Mouse (Mus musculus) intestine, embryonic 16.5 days (tissue): ENCODE data around the gene Dgkd. TPM values are rescaled to one million over a fixed set of nuclear protein-coding genes. Genes with fewer than 3 reads are reported as not detected.

ENCODE experiments used
- ATAC-seq: fragments of 200-750 bp; cut with Nextera tagmentation; 2 replicates; pipeline ENCODE4 v1.8.0; 2017; ENCODE audit warnings: moderate TSS enrichment, moderate library complexity
- H3K27ac ChIP-seq: fragments of 300-500 bp; sonication (generic); 2 replicates; pipeline ENCODE4 v1.5.1; 2014; ENCODE audit warnings: mild to moderate bottlenecking, low read length
- H3K27me3 ChIP-seq: fragments of 300-500 bp; sonication (generic); replicated peaks from 2 replicates; pipeline ENCODE4 v1.6.1; 2014; ENCODE audit warnings: low read length, control low read depth, mixed read lengths; ENCODE audit not compliant: control insufficient read depth, insufficient read depth
- H3K36me3 ChIP-seq: fragments of 300-500 bp; sonication (generic); 2 replicates; pipeline ENCODE4 v1.6.1; 2014; ENCODE audit warnings: low read length, control low read depth; ENCODE audit not compliant: control insufficient read depth, insufficient read depth
- H3K4me1 ChIP-seq: fragments of 300-500 bp; sonication (generic); 2 replicates; pipeline ENCODE4 v1.6.1; 2014; ENCODE audit warnings: low read length, control low read depth, mixed read lengths; ENCODE audit not compliant: control insufficient read depth, insufficient read depth
- H3K4me2 ChIP-seq: fragments of 300-500 bp; sonication (generic); 2 replicates; pipeline ENCODE4 v1.6.1; 2014; ENCODE audit warnings: low read depth, low read length, control low read depth
- H3K4me3 ChIP-seq: fragments of 300-500 bp; sonication (generic); 2 replicates; pipeline ENCODE4 v1.5.1; 2014; ENCODE audit warnings: mild to moderate bottlenecking, low read length
- H3K9ac ChIP-seq: fragments of 300-500 bp; sonication (generic); 2 replicates; pipeline ENCODE4 v1.6.1; 2014; ENCODE audit warnings: low read depth, low read length
- H3K9me3 ChIP-seq: fragments of 300-500 bp; sonication (generic); 2 replicates; pipeline ENCODE4 v1.6.1; 2016; ENCODE audit warnings: low read length, control low read depth; ENCODE audit not compliant: control insufficient read depth
- WGBS: fragments of 180-500 bp; shearing (Covaris S2); extraction: QIAGEN DNeasy Blood & Tissue Kit; methylation state at CpG from one replicate; pipeline ENCODE4 v1.1.7; 2014; 5-methylcytosine and 5-hydroxymethylcytosine counted together
- polyA plus RNA-seq: library from polyadenylated mRNA; unstranded; fragments of >200 nt; fragmentation: Nextera tagmentation; extraction: Ambion mirVana; gene quantifications from 2 replicates; pipeline ENCODE4 v1.2.1, GENCODE M21; 2015

The Dgkd gene
- polyA plus RNA-seq, 1 experiment from 2014 or later, result 24.0 TPM

DNA sequence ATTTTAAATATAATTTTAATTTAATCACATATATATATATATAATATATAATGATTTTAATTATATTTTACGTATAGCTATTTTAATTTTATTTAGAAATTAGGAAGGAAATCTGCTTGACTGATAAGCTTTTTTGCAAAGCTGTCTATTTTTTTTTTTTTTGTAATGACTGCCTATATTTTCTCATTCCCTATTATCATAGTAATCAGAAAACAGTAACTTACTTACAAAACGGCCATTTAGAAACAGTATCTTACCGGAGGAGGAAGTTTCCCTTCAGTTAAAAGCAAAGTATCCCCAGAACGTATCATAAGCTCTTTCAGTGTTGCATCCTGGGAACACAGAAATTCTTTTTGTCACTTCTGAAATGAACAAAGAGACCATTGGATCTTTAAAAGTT is 106.4 kb downstream of the Dgkd start:
- Histone ChIP-seq H3K4me2 (no peak overlapping the region), H3K4me1 (no peaks in the 10 kb centered on the region), H3K36me3 (peaks cover 22% of the 10 kb centered on the region), H3K9me3 (no peaks in the 10 kb centered on the region), H3K9ac (no peak overlapping the region), H3K27ac (no peak overlapping the region), H3K27me3 (no peaks in the 10 kb centered on the region), H3K4me3 (no peak overlapping the region)
- 87% methylated on average over 4 of the region's 4 CpGs for WGBS
- no peak for ATAC-seq

DNA sequence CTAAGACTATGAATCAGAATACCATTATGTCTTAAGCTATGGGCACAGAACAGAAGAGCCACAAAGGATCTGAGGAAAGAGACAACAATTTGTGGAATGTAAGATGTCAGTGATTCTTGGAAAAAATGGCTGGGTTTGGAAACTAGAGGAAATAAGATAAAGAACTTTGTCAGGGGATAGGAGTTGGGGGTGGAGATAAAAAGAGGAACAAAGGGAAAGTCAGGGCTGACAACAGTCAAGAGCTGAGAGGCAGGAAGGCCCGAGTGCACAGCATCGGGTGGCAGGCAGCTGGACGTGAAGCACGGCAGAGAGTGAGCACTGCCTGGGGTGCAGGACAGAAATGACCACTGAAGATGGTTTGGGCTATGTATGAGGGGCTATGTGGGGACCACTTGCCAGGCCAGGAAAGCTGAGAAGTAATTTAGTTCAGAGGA is 106.9 kb downstream of the Dgkd start:
- no peak overlapping the region for H3K9ac ChIP-seq
- WGBS, result 52% methylated on average over 4 of the region's 4 CpGs
- H3K4me3 ChIP-seq, result no peak overlapping the region

DNA sequence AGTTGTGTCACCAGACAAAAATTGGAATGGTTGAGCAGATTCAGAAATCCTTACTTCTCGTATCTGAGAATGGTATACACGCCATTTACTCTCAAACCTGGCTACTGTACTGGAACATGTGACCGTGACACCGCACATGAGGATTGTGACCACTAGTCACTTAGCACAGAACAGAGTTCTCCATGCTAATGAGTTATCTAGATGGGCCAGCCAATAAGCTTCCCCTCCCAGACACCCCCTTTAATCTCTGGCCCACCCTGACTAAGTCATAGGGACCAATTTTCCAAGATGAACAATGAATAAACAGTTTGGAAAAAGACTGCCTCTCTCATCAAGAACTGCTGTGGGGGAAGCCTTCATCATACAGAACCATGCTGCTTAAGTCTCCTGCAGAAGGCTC is 107.7 kb downstream of the Dgkd start:
- 92% methylated on average over 4 of the region's 4 CpGs for WGBS
- no peaks in the 10 kb centered on the region for H3K27me3 ChIP-seq
- H3K4me3 ChIP-seq, result no peak overlapping the region
- no peaks in the 10 kb centered on the region for H3K4me1 ChIP-seq
- no peak for ATAC-seq
- H3K9me3 ChIP-seq, result no peaks in the 10 kb centered on the region
- H3K4me2 ChIP-seq, result no peak overlapping the region
- H3K9ac ChIP-seq, result no peak overlapping the region
- H3K36me3 ChIP-seq, result peaks cover 22% of the 10 kb centered on the region
- no peak overlapping the region for H3K27ac ChIP-seq

More for the DNA sequence above, 106.9 kb downstream of the Dgkd start:
- H3K36me3 ChIP-seq, result peaks cover 24% of the 10 kb centered on the region
- no peaks in the 10 kb centered on the region for H3K27me3 ChIP-seq
- H3K9me3 ChIP-seq, result no peaks in the 10 kb centered on the region
- no peak overlapping the region for H3K4me2 ChIP-seq
- H3K4me1 ChIP-seq, result no peaks in the 10 kb centered on the region
- no peak for ATAC-seq
- no peak overlapping the region for H3K27ac ChIP-seq

DNA sequence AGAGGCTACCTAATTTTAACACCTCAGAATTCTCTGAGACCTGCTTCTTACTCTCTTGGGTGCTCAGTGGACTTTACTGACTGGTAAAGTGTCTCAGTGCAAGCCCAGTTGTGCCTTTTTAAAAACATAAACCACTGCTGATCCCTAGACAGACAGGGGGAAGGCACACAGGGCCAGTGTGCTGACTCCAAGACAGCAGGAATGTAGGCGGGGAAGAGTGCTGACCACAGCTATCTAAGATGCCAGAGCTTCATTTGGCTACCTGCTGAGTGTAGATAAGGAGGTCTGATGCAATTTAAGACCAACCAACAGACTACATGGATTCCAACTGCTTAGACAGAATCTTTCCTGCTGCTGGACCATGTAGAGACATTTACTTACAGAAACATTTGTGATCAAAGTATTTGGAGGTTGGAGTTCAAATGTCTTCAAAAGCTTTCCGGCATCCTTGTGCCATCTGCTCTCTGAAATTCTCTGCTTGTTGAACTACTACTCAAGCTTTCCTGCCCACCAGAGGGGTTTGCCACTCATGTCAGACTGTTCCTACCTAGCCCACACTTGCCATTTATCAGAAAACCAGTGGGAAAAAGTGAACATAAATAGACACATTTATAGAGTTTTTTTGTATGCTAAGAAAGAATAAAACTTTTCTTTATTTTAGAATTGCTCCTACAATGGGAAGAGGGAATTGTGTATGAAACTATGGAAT is 108.5 kb downstream of the Dgkd start:
- Histone ChIP-seq H3K27ac (no peak overlapping the region), H3K4me2 (no peak overlapping the region), H3K9ac (no peak overlapping the region), H3K4me3 (no peak overlapping the region), H3K9me3 (no peaks in the 10 kb centered on the region), H3K36me3 (peaks cover 16% of the 10 kb centered on the region), H3K27me3 (no peaks in the 10 kb centered on the region), H3K4me1 (no peaks in the 10 kb centered on the region)
- 71% methylated on average over 2 of the region's 2 CpGs for WGBS
- peak; percentile 88 for ATAC-seq

DNA sequence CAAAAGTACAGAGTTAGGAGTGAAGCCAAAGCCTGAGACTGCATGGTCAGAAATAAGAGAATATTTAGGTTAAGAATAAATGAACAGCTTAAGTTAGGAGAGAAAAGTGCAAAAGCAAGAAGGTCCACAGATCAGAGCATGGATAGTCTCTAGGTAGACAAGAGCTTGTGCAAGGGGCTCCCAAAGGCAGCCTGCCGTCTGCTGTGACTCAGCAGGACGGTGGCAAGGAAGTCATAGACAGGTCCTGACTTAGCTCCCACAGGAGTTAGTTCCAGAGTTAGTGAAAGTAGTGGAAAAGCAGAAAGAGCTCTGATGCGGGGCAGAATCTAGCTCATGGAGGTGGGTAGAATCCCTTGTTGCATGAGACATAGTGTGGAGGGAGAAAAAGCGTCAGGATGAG is 117.3 kb downstream of the Dgkd start:
- no peak for ATAC-seq
- H3K27ac ChIP-seq, result no peak overlapping the region
- no peak overlapping the region for H3K9ac ChIP-seq
- H3K9me3 ChIP-seq, result no peaks in the 10 kb centered on the region
- no peaks in the 10 kb centered on the region for H3K27me3 ChIP-seq
- H3K4me3 ChIP-seq, result no peak overlapping the region
- WGBS, result 89% methylated on average over 4 of the region's 4 CpGs
- H3K4me2 ChIP-seq, result no peak overlapping the region
- no peaks in the 10 kb centered on the region for H3K4me1 ChIP-seq
- H3K36me3 ChIP-seq, result peaks cover 7% of the 10 kb centered on the region

DNA sequence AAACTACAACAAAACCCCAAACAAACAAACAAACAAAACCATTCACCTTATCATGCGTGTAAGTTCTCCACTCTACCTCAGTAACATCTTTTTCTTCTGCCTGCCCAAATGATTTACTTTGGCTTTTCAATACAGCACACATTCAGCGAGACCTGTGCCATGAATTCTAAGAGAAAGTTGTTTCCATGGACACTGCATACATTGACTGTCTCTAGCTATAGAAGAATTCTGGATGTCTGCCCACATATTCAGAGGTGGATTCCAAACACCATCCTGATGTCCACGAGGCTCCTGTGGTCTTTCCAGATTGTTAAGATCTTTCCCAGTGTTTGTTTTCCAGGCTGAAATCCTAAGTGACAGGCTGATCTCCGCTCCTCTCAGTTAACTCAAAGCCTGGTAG is 129.2 kb downstream of the Dgkd start:
- 74% methylated on average over 4 of the region's 4 CpGs for WGBS
- no peak overlapping the region for H3K4me3 ChIP-seq
- no peak for ATAC-seq
- no peaks in the 10 kb centered on the region for H3K4me1 ChIP-seq
- H3K9me3 ChIP-seq, result no peaks in the 10 kb centered on the region
- H3K27ac ChIP-seq, result no peak overlapping the region
- H3K9ac ChIP-seq, result no peak overlapping the region
- peaks cover 24% of the 10 kb centered on the region for H3K36me3 ChIP-seq
- H3K27me3 ChIP-seq, result no peaks in the 10 kb centered on the region
- no peak overlapping the region for H3K4me2 ChIP-seq

DNA sequence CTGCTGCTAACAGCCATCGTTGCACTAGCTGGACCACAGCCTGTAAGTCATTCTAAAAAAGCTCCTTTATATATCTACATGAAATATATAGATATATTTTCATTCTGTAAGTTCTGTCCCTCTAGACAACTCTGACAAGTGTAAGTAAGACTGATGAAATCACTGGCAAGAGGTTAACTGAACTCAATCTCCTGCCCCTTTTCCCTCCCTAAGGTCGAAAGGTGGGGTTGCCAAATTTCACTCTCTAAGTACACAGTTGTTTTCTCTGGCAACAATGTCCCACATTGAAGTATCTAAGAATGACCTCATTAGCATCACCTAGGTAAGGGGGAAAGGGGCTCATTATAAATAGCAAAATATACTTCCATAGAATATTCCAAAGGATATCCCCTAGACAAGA is 139.6 kb downstream of the Dgkd start:
- Histone ChIP-seq H3K4me1 (no peaks in the 10 kb centered on the region), H3K9me3 (no peaks in the 10 kb centered on the region), H3K9ac (no peak overlapping the region), H3K4me3 (no peak overlapping the region), H3K4me2 (no peak overlapping the region), H3K36me3 (peaks cover 22% of the 10 kb centered on the region), H3K27ac (no peak overlapping the region), H3K27me3 (no peaks in the 10 kb centered on the region)
- 98% methylated on average over 2 of the region's 2 CpGs for WGBS
- no peak for ATAC-seq

Other genes starting within 250 kb of the Dgkd start
- gene Inpp5d, start 233.0 kb upstream of the Dgkd start, polyA plus RNA-seq, result 3.4 and 5.3 TPM in 2 replicates
- 21.7 and 24.6 TPM in 2 replicates for gene Atg16l1, start 97.4 kb upstream of the Dgkd start, polyA plus RNA-seq
- gene Sag, start 49.6 kb upstream of the Dgkd start, polyA plus RNA-seq, result 0.72 and 0.91 TPM in 2 replicates
- 27.4 and 28.4 TPM in 2 replicates for gene Usp40, start 155.3 kb downstream of the Dgkd start, polyA plus RNA-seq
- gene Ugt1a10, start 202.1 kb downstream of the Dgkd start, polyA plus RNA-seq, result not detected in 2 replicates
- 17.8 and 23.5 TPM in 2 replicates for gene Ugt1a9, start 217.5 kb downstream of the Dgkd start, polyA plus RNA-seq
- not detected in 2 replicates for gene Ugt1a8, start 234.5 kb downstream of the Dgkd start, polyA plus RNA-seq
- 82.7 and 89.2 TPM in 2 replicates for gene Ugt1a7c, start 241.8 kb downstream of the Dgkd start, polyA plus RNA-seq
- gene Ugt1a6b, start 250.0 kb downstream of the Dgkd start, polyA plus RNA-seq, result 0.36 and 0.49 TPM in 2 replicates